Mouse (Mus musculus): ENCODE measurements around the gene Casz1.

DNA sequence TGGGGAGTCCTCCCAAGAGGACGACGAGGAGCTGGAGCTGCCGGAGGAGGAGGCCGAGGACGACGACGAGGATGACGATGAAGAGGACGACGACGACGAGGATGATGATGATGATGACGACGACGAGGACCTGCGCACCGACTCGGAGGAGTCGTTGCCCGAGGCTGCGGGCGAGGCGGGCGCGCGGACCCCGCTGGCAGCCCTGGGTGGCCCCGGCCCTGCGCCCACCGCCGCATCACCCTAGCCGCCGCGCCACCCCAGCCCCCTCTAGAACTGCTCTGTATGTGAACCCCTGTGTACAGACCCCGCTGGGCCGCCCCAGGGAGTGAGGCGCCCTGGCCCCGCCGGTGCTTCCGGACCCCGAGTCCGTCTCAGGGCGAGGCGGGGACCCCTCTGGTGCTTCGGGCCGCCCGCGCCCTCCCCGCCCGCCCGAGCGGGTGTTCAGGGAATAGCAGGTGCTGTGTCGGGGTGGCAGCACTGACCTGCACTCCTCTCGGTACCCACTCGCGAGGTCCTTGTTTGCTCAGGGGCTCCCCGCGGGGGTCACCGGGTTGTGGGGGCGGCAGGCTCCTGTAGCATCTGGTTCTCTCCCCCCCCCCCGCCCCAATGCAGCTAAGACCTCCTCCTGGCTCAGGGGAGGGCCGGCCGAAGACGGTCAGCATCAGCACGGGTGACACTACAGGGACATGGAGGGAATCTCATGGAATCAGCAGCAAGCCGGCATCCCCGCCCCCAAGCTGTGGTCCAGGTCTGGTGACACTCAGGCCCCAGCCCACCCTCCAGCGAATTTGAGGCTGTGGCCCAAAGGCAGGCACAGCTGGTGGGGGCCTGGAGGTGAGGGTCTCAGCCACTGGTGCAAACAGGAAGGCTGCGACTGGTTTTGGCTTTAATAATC, 148.3 kb downstream of the Casz1 start:
- no peak for TF ChIP-seq CTCF (IDR thresholded peaks at IDR 0.05; ENCODE audit: low read depth, low read length)
- no peak for TF ChIP-seq GATA1 (IDR thresholded peaks at IDR 0.05; ENCODE audit: borderline replicate concordance, low read length)
